Mouse (Mus musculus): ENCODE results near the gene Litaf.

DNA sequence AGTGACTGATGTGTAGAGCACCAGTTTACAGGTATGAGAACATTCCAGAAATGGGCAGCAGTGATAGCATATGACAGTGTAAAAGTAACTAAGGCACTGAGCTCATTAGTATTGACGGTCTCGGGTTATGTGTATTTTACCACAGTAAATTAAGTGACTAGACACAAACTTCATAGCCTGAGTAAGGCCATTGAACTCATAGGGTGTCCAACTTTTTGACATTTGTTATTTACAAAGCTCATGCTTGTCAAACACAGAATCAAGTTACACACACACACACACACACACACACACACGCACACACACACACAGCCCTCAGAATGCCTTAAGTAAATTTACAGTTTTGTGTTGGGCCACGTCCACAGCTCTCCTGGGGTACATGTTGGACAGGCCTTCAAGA, 126.0 kb downstream of the Litaf start:
- TF ChIP-seq CTCF (IDR thresholded peaks at IDR 0.05; ENCODE audit: low read depth, low read length) (no peak), POLR2A (IDR thresholded peaks at IDR 0.05; ENCODE audit: borderline replicate concordance, low read depth, low read length) (no peak)

Measured in bone marrow macrophage, adult 2 months (primary cell).